Mouse (Mus musculus) heart, embryonic 16.5 days (tissue): ENCODE results near the gene Cnih3. TPM values are rescaled to one million over a fixed set of nuclear protein-coding genes. Genes with fewer than 3 reads are reported as not detected.

Experiments used
- ATAC-seq: fragments of 200-750 bp; cut with Nextera tagmentation; replicated peaks from 2 replicates; pipeline ENCODE4 v1.8.0; 2017; ENCODE audit warnings: moderate number of reproducible peaks; ENCODE audit not compliant: insufficient read depth, low FRiP score; ENCODE audit errors: extremely low read depth
- H3K27ac ChIP-seq: fragments of 300-500 bp; sonication (generic); 2 replicates; pipeline ENCODE4 v1.5.1; 2014; ENCODE audit warnings: mild to moderate bottlenecking, low read length, control low read depth, moderate library complexity
- H3K27me3 ChIP-seq: fragments of 300-500 bp; sonication (generic); 2 replicates; pipeline ENCODE4 v1.6.1; 2014; ENCODE audit warnings: low read length, mixed read lengths; ENCODE audit not compliant: control insufficient read depth, insufficient read depth
- H3K36me3 ChIP-seq: fragments of 300-500 bp; sonication (generic); 2 replicates; pipeline ENCODE4 v1.6.1; 2014; ENCODE audit not compliant: control insufficient read depth, insufficient read depth
- H3K4me1 ChIP-seq: fragments of 300-500 bp; sonication (generic); 2 replicates; pipeline ENCODE4 v1.6.1; 2014; ENCODE audit warnings: low read length, mixed read lengths; ENCODE audit not compliant: control insufficient read depth, insufficient read depth
- H3K4me2 ChIP-seq: fragments of 300-500 bp; sonication (generic); 2 replicates; pipeline ENCODE4 v1.6.1; 2014; ENCODE audit warnings: low read depth, mild to moderate bottlenecking, control low read depth, low read length
- H3K4me3 ChIP-seq: fragments of 300-500 bp; sonication (generic); 2 replicates; pipeline ENCODE4 v1.5.1; 2014; ENCODE audit warnings: mild to moderate bottlenecking, control low read depth, low read length
- H3K9ac ChIP-seq: fragments of 300-500 bp; sonication (generic); 2 replicates; pipeline ENCODE4 v1.6.1; 2014; ENCODE audit warnings: low read length, control low read depth
- H3K9me3 ChIP-seq: fragments of 300-500 bp; sonication (generic); replicated peaks from 2 replicates; pipeline ENCODE4 v1.6.1; 2016; ENCODE audit warnings: low read length; ENCODE audit not compliant: control insufficient read depth
- WGBS: fragments of 180-500 bp; shearing (Covaris S2); extraction: QIAGEN DNeasy Blood & Tissue Kit; methylation state at CpG from one replicate; pipeline ENCODE4 v1.1.7; 2014; 5-methylcytosine and 5-hydroxymethylcytosine counted together
- polyA plus RNA-seq: library from polyadenylated mRNA; unstranded; fragments of >200 nt; fragmentation: Nextera tagmentation; extraction: Ambion mirVana; gene quantifications from 2 replicates; pipeline ENCODE4 v1.2.1, GENCODE M21; 2015

Cnih3 gene
- polyA plus RNA-seq, 1 experiment from 2014 or later = not detected

DNA sequence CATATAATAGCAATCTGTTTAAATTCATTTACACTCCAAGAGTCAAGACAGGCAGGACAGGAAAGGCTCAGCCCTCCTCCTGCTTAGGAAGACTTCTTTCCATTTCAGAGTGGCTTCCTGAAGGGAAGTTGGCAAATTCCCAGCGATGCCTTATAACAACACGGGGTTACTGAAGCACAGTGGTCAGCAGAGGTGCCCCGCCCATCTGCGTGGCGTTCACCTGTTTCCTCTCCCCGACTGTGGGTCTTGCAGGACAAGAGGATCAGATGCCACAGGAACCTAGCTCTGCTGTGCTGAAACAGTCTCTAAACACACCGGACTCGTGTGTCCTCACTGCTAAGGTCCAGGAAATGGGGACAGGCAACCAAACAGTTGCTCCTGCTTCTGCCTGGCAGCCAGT, 152.9 kb downstream of the Cnih3 start:
- no peaks in the 10 kb centered on the region for H3K9me3 ChIP-seq
- H3K4me2 ChIP-seq = no peak overlapping the region; the same call in 1 of the 2 replicates
- H3K9ac ChIP-seq = no peak overlapping the region
- 0 out of 2 replicates have a peak, but pooled peaks have one; percentile 45 for ATAC-seq
- no peak overlapping the region for H3K4me3 ChIP-seq
- H3K27me3 ChIP-seq = no peaks in the 10 kb centered on the region
- no peak overlapping the region for H3K27ac ChIP-seq
- H3K4me1 ChIP-seq = no peaks in the 10 kb centered on the region
- 39% methylated on average over 8 of the region's 8 CpGs for WGBS
- H3K36me3 ChIP-seq = no peaks in the 10 kb centered on the region

Other genes with a start within 250 kb of the Cnih3 start
- 15.5 and 16.4 TPM in 2 replicates for gene Nvl, start 208.4 kb upstream of the Cnih3 start, polyA plus RNA-seq
- 149 and 164 TPM in 2 replicates for gene Cnih4, start 207.9 kb upstream of the Cnih3 start, polyA plus RNA-seq
- 22.7 and 24.3 TPM in 2 replicates for gene Wdr26, start 140.6 kb upstream of the Cnih3 start, polyA plus RNA-seq
- gene Ccdc121, start 158.8 kb downstream of the Cnih3 start, polyA plus RNA-seq = 0.16 and 0.25 TPM in 2 replicates
- gene Dnah14, start 223.9 kb downstream of the Cnih3 start, polyA plus RNA-seq = 0.80 and 0.92 TPM in 2 replicates